Mouse (Mus musculus): ENCODE data around the gene Sec14l3.
"Not testable (repeated sequence)": the region's sequence is repeated elsewhere in the genome, so short reads cannot be mapped to it uniquely, and the experiment has no call there.

Sec14l3 gene

GRCm38 (mm10) chr11:4103522-4103921 is 38.9 kb downstream of the Sec14l3 start:
- DNase-seq (ENCODE audit: low spot score), result no peak

DNA sequence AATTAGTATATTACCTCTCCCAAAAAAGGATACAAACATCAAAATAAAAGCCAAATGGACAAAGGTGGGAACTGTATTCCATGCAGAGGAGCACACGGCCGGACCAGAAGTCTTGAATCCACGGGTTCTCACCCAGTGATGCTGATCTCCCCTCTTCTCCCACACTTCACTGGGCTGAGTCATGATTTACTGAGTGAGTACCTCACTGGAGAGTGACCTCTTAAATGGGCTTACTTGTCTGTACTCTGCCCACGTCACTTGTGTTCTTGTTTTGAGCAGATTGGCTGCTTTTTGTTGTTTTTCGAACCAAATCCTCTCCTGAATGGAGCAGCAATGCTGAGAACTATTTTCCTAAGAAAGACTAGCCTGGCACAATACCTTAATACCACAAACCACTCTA is 40.3 kb downstream of the Sec14l3 start:
- DNase-seq (ENCODE audit: low spot score), result no peak

- no peak for DNase-seq (ENCODE audit: low spot score)
Measured at GRCm38 (mm10) chr11:4105444-4105843, 40.8 kb downstream of the Sec14l3 start.

- DNase-seq (ENCODE audit: low spot score), result not testable (repeated sequence)
Measured at GRCm38 (mm10) chr11:4107901-4108300, 43.3 kb downstream of the Sec14l3 start.

DNA sequence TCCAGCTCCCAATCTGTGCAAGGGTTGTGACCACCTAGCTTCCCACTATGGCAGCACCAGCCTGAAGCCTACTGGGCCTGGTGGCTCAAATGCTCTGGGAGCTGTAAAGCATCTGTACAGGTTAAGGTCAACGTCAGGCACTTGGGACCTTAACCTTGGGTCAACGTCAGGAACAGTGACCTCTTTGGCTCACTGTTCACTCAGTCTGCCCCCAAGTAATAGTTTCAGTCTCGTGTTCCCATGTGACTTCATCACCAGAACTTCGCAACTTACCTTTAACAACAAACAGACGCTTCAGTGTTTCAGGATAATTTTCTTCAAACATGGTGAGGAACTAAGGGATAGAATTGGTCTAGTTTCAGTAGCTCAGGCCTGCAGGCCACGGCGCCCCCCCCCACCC is 44.0 kb downstream of the Sec14l3 start:
- DNase-seq (ENCODE audit: low spot score), result no peak

DNA sequence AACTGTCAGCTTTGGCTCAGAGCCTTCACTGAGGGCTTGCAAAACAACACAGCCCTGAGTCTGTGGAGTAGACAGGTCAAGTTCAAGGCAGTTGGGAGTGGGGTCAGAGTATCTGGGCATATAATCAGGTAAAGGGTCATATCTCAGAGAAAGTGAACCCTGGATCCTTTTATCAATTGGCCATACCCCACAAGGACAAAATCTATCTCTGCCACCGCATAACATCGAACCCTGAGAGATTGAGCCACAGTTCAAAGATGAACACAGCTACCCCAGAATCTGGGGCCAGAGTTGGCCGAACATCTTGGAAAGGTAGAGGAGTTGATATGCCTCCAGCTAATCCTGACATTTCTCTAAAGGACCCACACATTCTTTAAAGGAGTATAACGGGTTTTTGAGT is 47.4 kb downstream of the Sec14l3 start:
- DNase-seq (ENCODE audit: low spot score), result no peak

GRCm38 (mm10) chr11:4112861-4113260 is 48.2 kb downstream of the Sec14l3 start:
- DNase-seq (ENCODE audit: low spot score), result no peak

- DNase-seq (ENCODE audit: low spot score), result no peak
Measured at GRCm38 (mm10) chr11:4113496-4113895, 48.9 kb downstream of the Sec14l3 start.

- no peak for DNase-seq (ENCODE audit: low spot score)
Measured at GRCm38 (mm10) chr11:4113970-4114369, 49.3 kb downstream of the Sec14l3 start.

DNA sequence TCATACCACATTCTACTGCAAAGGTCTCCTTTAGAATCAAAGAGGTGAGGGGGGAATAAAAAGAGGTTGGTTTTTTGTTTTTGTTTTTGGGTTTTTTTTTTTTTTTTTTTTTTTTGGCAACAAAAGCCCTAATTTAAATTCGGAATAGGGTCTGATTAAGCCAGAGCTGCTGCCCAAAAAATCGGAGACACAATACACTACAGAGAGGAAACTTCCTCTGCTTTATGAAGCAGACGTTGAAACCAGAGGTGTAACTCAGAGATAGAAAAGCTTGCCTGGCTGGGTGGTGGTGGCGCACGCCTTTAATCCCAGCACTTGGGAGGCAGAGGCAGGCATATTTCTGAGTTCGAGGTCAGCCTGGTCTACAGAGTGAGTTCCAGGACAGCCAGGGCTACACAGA is 49.9 kb downstream of the Sec14l3 start:
- not testable (repeated sequence) for DNase-seq (ENCODE audit: low spot score)

DNA sequence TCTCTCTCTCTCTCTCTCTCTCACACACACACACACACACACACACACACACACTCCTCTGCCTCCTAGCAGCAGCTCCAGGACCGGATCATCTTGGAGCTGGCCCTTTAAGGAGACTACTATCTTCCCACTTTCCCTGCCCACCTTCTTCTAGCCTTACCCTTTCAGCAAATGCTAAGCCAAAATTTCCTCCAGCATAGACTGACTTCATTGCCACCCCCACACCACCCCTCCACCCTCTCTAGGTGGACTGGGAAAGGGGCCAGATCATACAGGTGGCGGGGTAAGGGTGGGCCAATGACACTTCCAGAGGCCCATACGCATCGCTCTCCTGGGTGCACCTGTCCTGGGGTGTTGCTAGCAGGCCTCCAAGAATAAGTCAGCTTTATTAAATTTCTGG is 50.8 kb downstream of the Sec14l3 start:
- no peak for DNase-seq (ENCODE audit: low spot score)

DNA sequence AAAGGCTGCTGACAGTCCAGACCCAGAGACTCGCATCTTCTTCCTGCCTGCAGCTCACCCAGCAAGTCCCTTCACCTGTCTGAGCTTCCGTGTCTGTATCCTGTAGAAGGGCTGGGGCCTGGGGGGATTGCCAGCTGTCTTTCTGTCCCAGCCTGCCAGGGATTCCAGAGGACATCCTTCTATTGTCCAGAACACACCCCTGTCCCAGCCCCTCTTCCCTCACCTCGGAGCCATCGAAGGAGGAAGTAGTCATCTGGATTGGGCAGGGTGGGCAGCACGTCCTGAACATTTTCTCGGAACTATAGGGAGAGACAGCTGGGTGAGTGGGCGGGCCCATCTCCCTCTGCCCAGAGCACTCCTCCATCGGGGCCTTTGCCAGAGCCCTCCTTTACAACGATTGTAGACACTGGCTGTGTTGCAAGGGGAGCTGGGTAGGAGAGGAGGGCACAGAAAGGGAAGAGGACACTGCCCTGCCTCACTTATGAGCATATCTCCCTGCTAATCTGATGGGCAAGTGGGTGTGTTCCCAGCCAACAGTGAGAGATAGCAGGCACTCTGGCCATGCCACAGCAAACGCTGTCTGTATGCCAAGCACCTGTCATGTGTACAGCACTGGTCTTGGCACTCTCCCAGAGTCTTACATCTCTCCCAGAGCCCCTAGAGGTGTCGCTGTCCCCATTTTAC is 52.0 kb downstream of the Sec14l3 start:
- no peak for DNase-seq (ENCODE audit: low spot score)

DNA sequence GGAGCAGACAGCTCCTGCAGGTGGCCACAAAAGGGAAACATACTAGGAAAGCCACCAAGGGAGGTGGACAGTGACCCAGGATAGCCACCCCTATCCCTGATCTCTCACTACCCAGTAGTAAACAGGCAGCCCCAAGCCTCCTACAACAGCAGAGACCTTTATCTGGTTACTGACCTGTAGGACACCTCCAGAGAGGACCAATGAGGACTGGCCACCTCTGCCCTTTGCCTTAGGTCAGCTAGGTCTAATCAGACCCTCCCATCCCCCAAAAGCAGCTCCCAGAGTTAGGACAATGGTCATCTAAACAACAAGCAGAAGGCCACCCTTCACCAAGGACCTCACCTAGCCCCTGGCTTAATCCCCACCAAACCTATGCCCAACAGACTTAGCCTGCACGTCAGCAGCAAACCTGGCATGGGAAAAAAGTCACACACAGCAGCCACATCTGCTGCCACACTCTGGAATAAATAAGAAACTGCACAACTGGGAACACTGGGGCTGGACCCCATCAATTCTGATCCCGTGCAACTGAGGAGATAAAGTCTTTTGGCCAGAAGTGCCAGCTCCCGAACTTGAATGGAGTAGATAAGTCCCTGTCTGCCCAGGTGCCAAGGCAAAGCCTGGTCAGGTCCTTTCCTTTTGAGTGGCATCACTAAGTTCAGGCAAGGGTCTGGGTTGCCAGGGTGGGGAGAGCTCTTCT is 52.9 kb downstream of the Sec14l3 start:
- DNase-seq (ENCODE audit: low spot score), result no peak

GRCm38 (mm10) chr11:4118081-4118921 is 53.7 kb downstream of the Sec14l3 start:
- DNase-seq (ENCODE audit: low spot score), result peak; percentile 70

DNA sequence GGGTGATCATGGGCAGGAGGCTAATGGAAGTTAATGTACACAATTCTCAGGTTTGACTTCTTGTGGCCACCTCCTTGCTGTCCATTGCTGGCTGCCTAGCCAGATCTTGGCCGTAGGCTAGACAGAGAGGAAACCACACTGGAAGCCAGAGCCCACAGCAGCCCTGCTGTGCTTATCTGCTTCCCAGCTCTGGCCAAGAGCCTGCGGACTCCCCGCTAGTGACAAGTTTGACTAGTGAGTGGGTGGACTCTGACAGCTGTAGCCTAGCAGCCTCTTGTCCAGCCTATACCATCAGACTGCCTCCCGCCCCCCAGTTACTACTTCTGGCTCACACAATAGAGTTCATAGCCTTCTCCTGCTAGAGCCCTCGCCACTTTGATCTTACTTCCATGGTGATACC is 55.0 kb downstream of the Sec14l3 start:
- DNase-seq (ENCODE audit: low spot score), result no peak

DNA sequence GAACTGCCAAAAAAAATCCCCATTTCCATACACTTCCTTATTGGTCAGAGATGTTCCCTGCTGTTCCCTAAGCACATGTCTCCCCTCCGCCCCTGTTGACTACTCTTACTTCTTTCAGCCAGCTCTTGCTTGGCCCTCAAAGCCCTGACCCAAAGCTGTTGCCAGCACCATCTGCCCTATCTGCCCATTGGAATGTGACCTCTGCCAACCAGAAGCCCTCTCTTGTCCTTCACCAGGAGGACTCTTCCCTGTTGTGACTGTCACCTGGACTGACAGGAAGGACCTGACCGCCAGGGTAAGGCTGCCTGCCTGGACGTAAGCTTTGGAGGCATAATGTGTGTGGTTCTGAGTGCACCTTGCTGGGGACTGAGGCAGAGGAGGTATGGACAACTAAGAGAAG is 57.0 kb downstream of the Sec14l3 start:
- DNase-seq (ENCODE audit: low spot score), result no peak

- no peak for DNase-seq (ENCODE audit: low spot score)
Measured at GRCm38 (mm10) chr11:4122226-4122625, 57.6 kb downstream of the Sec14l3 start.

- no peak for DNase-seq (ENCODE audit: low spot score)
Measured at GRCm38 (mm10) chr11:4122742-4123579, 58.3 kb downstream of the Sec14l3 start, which contains the start of gene Sec14l2. TSS of gene Sec14l2 (minus strand) at chr11:4123415.

DNA sequence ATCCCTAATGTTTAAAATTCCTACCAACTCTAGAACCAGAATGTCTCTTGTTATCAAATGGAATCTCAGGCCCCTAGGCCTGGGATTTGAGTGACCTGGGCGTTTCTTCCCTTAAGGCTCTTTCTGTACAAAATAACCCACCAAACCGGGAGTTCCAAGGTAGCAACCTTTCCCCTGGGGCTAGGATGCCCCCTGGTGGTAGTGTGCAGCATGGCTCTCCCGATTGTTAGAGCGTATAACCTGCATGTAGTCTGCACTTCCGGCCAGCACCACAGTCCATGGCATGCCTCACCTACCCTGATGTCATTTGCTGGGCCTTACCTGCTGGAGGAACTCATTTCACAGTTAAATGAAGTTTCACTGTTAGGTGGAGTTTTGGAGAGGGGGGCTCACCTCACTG is 59.3 kb downstream of the Sec14l3 start:
- no peak for DNase-seq (ENCODE audit: low spot score)

GRCm38 (mm10) chr11:4127059-4127458 is 62.4 kb downstream of the Sec14l3 start:
- no peak for DNase-seq (ENCODE audit: low spot score)

Data from testis, postnatal 14 days (tissue).